Mouse (Mus musculus) T-cell, adult 2 months (primary cell): ENCODE data around the gene Lpp.

Source experiments
- DNase-seq: peaks from one replicate; pipeline ENCODE4 v3.0.0; 2022; ENCODE audit warnings: low spot score

The Lpp gene

DNA sequence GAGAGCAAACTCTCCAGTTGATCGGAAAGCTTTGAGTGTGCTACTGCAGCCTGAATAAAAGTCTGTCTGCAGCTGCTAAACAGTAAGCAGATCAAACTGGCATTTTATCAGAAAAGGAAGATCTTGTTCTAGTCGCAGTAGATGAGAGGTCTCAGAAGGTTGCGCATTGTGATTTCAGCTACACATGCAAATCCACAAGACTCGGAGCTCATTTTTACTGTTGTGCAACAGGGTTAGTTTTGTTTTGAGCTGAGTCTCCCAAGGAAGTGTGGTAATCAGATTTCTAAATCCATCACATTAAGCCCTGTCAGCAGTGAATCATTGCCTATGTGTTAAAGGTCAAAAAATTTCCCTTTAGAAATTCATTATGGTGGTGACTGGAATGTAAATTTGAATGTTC, 540.4 kb downstream of the Lpp start:
- DNase-seq: no peak

DNA sequence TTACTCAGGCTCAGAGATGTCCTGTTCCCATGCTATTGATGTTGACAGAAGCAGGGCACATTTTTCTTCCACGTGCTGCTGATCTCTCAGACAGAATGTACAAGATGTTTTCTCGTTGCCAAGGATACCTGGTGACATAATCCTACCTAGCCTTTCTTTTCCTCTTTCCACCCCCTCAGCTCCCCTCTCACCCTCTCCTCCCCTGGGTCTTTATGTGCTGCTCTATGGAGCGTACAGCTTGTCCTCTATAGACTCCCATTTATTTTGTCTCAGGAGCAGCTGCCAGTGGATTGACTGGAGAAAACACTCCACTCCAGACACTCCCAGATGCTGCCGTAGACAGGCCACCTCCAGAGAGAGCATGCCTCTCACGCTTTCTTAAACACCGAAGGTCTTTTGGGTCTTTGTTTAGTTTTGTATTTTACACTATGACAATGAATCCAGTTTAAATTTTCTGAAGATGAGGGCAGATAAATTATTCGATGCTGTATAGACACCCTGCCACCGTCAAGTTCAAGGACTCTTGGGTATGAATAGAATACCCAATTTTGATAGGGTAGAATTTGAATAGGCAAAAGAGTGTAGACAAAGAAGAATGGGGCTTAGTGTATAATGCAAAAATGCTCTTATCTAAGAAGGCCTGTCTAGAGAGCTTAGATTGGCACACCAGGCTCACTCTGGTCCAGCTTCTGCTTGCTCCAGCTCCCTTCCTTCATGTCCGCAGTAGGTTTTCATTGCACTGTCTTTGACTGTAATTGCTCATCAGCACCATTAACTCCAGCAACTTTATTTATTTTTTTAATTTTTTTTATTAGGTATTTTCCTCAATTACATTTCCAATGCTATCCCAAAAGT, 548.2 kb downstream of the Lpp start:
- no peak for DNase-seq

DNA sequence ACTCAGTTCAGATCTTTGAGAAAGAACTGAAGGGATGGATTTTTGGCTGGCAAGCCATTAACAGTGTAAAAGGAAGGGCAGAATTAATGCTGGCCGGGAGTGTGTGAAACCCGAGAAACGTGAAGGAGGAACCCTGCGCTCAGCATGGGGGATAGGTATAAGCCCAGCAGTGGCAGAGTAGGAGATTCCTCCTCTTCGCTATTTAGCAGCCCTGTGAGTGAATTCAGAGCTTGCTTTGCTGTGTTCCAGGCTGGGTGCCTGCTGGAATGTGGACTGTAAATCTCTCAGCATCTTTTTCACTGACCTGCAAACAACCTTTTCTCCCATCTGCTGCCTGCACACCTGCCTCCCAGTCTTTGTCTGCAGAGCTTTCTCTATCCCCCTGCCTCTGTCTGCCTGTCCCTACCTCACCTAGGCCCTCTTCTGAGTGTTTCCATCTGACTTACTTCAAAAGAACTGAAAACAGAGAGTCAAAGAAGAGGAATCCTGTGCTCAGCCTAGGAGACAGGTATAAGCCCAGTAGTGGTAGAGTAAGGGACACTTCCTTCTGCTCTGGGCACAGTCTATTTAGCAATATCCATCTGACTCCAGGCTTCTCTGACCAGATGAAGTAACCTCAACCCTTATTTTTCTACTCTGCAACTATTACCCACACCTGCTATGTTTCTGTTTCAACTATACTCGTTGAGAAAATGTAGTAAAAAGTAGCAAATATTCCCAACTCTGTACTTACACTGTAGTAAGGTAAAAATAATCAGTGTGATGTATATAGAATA, 550.4 kb downstream of the Lpp start:
- DNase-seq: no peak

DNA sequence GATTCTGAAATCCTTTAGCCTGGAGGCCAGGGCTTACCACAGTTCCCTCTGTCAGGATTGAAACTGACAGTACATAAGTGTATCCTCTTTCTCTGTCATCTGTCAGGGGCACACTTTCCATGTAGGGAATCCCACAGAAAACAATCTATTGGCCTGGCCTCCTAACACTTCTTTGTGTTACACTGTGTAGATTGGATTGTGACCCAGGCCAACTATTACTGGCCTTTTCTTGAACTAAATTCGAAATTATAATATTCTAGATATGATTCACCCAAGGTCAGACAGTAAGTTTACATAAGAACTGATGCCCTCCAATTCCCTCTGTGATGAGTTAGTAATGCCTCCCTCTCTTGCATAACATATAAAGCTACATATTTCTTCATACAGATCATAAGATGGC, 553.0 kb downstream of the Lpp start:
- DNase-seq: no peak

DNA sequence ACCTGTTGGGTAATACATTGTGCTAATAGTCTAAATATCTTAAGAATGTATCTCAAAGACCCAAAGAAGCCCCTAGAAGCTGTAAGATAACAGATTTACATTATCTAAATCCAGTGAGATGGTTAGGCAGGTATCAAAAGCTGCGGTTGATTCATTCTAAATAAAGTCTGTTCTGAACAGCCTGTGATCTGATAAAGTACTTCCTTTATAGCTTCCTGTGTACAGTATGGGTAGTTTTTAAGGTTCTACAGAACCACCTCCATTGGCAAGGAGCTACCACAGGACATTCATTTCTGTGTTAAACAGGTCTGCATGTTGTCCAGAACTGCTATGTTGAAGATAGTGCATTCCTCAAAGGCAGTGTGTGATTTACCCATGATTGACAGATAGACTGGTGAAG, 554.2 kb downstream of the Lpp start:
- no peak for DNase-seq

DNA sequence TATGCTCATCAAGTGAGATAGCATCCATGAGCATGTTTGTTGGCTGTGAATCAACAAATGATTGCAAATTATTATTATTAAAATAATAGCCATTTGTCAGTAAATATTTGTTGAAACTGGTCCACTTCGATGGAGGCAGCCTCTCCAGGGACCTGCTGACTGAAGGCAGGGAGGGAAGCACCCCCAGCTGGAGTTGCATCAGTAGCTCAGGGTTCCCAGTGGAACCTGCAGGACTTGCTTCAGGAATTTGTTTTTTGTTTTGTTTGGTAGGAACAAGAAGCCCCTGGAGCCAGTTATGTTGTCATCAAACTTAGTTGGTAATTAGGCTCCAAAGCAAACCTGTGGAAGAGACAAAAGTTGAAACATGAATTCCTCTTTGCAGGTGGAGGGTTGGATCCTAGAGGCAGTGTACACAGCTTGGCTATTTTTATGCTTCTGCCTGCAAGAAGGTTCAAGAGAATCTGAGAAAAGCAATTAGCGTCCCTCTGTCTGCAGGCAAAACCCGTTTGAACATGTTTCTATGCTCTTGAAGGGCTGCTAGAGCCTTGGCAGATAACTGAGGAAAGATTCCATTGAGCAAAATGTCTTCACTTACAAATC, 554.9 kb downstream of the Lpp start:
- DNase-seq: no peak

DNA sequence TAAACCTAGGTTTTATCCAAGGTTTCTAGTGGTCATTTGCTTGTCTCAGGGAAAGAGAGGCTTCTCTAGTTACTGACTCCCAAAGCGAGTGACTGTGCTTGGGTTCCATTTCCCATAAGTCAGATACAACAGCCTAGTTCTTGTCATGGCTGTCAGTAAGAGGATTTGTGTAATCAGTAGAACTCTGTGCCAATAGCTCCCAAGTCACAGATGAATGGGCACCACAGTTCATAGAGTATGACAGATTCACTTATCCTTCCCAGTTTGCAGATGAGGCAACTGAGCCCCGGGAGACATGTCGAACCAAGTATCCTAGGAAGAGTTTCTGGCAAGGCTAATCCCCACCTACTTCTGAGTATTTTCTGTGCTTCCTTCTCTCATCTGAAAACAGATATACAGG, 556.0 kb downstream of the Lpp start:
- DNase-seq: no peak

DNA sequence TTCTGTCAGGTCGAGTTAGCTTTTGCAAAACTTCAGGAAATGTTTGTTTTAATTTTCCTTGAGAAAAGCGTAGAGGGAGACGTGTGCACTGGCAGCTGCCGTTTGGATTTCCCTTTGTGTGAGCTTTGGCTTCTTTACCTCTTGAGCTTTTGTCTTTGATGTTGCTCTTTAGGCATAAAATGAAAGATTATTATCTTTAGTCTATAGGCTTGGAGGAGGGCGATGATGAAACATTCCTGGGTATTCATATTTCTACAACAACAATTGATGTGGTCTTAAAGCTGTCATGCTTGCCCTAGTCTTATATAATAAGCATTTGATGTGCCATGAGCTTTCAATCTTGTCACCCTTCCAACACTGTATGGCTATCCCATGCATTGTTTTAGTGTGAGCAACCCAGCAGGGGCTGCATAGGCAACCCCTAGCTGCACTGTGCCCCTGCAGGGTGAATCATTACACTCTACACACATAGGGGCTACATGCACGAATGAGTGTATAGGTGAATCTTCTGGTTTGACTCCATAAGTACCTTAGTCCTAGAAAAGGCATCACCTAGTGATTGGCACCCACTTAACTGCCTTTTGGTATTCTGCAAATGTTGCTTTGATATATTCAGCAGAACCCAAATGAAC, 556.9 kb downstream of the Lpp start:
- no peak for DNase-seq

DNA sequence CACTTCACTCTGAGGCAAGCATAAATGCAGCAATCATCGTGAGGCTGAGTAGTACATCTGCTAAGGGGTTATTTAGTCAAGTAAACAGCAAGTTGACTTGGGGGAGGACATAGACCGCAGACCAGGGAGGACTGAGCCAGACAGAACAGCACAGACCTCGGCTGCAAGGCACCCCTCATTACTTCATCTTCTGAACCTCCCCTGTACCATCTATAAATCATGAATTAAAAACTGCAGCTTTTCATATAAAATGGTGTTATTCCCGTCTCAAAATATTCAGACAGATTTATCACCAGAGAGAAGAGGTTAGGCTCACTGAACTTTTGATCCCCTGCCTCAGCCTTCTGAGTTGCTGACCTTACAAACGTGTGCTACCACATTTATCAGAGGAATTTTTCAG, 558.6 kb downstream of the Lpp start:
- no peak for DNase-seq

DNA sequence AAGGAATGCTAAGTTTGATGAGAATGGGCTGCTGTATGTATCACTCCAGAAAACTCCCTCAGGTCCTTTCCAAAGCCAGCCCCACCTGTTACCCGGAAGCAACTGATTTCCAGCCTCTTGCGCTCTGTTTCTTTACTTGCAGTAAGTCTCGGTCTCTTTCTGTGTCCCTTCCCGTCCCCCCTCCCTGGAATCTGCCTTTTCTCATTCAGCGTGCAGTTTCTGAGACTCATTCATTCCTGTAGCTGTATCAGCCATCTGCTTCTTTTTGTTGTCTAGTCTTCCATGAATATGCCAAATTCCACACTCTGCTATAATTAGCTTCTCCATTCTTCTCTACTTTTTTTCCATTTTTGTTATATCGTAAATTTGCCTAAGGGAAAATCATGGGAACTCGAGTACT, 561.7 kb downstream of the Lpp start:
- DNase-seq: no peak

DNA sequence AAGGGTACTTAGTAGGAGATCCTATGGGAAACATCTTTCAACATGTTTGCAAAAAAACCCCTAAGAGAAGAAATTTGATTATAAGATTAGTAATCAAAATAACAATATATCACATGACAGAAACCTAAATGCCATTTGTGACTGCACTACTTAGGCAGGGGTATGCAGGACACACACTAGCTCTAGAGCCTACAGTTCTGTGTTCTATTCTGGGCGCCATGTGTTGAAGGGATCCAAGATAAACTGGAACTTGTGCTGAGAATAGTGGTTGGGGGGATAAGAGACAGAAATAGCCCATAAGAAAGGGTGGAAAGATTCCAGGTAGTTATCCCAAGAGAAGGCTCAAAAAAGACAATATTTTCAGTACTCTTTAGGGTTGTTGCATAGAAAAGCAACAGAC, 565.4 kb downstream of the Lpp start:
- DNase-seq: no peak

DNA sequence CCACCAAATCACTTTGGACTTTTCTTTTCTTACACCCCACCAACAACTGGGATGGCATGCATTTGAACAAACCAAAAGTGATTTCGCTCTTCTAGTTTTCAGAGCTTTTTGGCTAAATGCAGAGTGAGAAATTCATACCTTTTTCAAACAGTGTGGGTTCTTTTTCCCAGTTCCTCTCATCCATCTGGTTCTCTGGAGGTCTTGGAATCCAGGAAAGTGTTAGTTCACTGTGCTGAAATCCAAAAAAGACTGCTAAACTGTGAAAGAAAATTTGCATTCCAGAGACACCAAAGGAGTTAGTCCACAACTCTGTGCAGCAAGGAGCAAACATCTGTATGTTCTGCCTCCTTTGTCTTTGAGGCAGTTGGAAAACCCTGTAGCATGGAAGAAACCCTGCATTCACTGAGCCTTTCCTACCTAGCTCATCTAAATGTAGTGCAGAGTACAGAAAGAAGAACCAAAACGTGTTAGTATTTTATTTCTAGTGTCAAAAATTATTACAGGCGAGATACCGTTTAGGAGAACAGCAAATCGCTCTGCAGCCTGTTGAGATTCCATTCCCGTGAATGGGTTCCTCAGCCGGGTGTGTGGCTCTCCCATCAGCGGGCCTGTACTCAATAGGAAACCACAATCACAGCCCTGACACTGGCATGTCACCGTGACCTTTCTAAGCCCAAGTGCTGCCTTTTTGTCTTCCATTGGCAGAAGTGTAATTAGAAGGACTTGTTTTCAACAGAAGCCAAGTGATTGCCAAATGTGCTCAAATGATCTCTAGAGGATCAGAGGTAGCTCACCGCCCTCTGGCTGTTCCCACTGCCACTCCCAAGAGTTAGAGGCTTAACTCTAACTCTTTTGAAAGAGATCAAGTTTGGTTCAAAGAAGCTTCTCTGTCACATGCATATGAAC, 567.8 kb downstream of the Lpp start:
- no peak for DNase-seq

DNA sequence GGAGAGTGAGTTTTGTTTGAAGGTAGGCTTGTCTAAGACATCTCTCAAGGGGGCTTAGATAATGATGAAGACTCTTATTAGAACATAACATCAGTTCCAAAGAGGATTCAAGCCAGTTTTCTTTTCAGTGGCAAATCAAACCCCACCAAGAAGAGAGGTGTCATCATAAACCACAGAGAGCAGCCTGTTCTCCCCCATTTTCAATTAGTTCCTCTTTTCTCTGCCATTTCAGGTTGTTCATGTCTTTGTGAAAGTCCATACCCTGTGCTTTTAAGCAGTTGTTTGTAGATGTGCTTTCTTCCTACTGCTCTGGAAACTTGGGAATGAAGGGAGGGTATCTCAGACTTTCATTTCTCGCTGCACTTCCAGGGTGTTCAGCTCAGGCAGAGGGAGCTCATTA, 571.0 kb downstream of the Lpp start:
- no peak for DNase-seq

DNA sequence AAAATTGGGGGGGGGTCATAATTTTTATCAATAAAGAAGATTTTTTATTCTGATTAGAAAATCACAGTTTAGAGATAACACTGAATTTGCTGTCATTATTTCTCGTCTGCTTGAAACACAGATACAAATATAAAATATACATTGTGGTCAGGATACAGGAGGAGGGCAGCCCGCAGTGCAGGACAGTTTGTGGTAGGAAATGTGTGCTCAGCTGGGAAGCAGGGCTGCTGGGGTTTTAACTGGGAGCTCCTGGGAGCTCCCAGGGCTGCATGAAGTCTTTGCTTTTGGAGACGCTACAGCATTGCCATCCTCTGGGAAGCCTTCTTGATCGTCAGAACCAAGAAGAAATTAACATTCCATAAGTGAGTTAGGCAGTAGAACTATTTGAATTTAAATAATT, 571.8 kb downstream of the Lpp start:
- no peak for DNase-seq

DNA sequence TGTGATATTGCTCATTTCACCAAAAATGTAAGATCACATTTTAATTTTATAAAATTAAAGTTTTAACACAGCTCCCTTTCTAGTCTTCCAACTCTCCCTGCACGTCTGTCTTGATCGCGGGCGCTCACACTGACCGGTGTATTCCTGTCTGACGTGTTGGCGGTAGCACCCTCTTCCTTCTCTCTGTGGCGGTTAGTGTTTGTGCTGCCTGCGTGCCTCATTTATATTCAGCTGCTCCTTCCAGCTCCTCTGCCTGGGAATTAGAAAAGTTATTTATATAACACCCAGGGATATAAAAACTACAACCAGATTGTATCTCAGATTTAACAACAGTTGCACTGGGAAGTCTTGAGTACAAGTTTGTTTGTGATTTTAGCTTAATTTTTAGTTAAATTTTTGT, 573.2 kb downstream of the Lpp start:
- no peak for DNase-seq

DNA sequence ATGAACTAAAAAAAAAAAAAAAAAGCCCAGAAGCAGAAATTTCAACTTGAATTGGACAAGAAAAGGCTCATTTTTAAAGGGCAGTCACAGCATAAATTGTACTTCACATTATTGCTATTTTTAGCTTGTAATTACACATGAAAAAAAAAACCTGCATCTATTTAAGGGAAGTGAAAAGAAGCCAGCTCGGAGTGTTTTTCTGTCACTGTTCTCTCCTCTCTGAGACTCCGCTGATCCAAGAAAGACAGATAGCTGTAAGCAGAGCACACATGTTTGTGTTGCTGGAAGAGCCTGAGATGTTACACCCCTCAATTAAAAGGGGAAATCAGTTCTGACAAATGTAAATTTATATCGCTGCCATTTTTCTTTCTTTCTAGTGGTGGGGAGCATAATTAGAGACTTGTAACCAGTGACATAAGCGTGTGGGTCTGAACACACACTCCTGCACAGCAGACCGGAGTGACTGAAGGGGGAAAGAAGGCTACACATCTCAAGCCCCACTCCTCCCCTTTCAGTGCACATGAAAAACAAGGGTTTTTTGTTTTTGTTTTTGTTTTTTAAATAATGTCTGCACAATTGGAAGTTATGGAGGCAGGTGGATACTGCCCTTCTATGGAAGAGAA, 579.8 kb downstream of the Lpp start:
- no peak for DNase-seq

DNA sequence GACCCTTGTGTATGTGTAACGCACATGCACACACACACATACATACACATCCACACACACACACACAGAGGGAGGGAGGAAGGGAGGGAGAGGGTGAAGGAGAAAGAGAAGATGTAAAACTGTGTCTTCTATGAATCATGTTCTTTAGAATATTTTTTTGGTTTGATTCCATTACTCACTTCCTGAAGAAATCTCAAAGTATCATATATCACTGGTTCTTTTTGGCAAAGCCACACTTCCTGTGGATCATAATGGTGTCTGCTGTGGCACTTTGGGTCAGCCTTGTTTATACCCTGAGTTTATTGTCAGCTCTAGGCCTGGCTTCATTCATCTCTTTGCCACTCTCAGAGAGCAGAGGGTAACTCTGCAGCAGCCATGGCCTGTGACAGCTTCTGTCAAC, 584.5 kb downstream of the Lpp start:
- no peak for DNase-seq

DNA sequence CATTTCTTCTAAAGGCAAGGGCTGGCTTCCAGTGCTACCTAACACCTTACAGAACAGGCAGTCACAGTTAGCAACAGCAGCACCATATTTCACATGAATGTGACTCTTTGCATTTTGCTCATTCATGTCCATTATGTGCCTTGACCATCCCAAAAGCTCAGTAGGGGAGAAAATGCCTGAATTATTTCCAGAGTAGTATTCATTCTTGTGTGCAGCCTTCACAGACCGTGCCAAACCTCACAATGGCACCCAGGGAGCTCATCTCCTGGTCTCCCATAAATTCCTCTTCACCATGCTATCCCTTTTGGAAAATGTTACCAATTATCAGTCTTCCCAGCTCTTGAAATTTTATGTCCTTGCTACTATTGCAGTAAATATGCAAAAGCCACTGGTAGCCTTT, 584.9 kb downstream of the Lpp start:
- DNase-seq: no peak

DNA sequence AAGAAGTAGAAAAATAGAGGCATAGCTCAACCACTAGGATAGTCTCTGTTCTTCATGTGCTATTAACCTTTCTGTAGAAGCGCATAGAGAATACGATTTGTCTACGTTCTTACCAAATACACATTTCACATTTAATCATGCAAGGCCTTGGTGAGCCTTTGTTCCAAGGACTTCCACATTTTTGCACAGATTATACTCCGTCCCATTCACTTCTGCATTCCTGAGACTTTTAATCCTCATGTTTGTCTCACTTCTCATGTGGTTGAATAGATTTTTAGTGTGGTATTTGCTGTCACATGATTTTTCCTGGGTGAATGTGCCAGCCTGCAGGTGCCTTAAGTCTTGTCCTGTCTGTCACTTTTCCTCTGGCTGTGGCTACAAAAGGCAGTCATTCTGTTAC, 586.1 kb downstream of the Lpp start:
- DNase-seq: no peak

DNA sequence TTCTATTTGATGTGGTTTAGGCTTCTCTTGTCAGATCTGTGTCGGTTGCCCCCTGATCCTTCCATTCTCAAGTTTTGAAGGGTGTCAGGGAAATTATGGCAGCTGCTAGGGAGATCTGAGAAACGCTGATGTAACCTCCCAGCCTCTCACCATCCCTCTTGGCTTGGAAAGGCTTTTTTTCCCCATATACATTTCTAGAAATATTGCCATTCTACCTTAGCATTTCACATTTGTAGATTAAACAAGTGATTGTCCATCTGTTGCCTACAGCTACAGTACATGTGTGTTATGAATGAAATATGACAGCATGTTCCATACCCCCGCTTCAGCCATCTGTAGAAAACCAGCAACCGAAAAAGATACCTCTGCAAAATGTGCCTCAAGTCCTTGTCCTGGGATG, 589.5 kb downstream of the Lpp start:
- DNase-seq: no peak

DNA sequence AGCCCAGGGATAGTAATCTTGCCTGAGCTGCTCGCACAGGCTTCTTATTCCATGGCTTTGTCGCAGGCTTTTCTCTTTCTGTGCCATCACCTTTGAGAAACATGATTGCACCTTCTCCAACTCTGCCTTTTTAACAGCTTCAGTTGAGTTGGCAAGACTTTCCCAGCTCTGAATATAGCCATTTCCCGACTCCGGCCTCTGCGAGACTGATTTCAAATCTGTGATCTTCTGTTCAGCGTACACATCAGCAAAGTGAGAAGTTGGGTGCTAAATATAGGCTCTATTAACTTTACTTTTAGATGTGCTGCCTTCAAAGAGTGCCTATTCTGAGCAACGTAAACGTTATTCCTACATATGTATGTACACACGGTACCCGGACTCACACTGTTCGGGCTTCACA, 597.0 kb downstream of the Lpp start:
- DNase-seq: no peak
